Mouse (Mus musculus) liver, embryonic 11.5 days (tissue): ENCODE data around the gene Vash2. TPM values are rescaled to one million over a fixed set of nuclear protein-coding genes. Genes with fewer than 3 reads are reported as not detected.

ENCODE experiments used
- ATAC-seq: fragments of 200-750 bp; cut with Nextera tagmentation; replicated peaks from 2 replicates; pipeline ENCODE4 v1.8.0; 2017; ENCODE audit warnings: moderate number of reproducible peaks, mild to moderate bottlenecking, moderate TSS enrichment, moderate library complexity; ENCODE audit not compliant: low FRiP score
- DNase-seq: peaks from one replicate; pipeline ENCODE4 v3.0.0-alpha.2; 2017; ENCODE audit warnings: low spot score
- H3K27ac ChIP-seq: fragments of 300-500 bp; sonication (generic); 2 replicates; pipeline ENCODE4 v1.5.1; 2014; ENCODE audit warnings: mild to moderate bottlenecking, low read depth, low read length, control low read depth
- H3K27me3 ChIP-seq: fragments of 300-500 bp; sonication (generic); replicated peaks from 2 replicates; pipeline ENCODE4 v1.6.1; 2014; ENCODE audit warnings: low read length, mixed read lengths; ENCODE audit not compliant: control insufficient read depth, insufficient read depth
- H3K36me3 ChIP-seq: fragments of 300-500 bp; sonication (generic); 2 replicates; pipeline ENCODE4 v1.6.1; 2014; ENCODE audit warnings: mild to moderate bottlenecking, low read length, moderate library complexity, mixed read lengths; ENCODE audit not compliant: control insufficient read depth, insufficient read depth
- H3K4me1 ChIP-seq: fragments of 300-500 bp; sonication (generic); replicated peaks from 2 replicates; pipeline ENCODE4 v1.6.1; 2014; ENCODE audit warnings: low read length, mixed read lengths; ENCODE audit not compliant: control insufficient read depth, insufficient read depth
- H3K4me2 ChIP-seq: fragments of 300-500 bp; sonication (generic); 2 replicates; pipeline ENCODE4 v1.6.1; 2014; ENCODE audit warnings: mild to moderate bottlenecking, control low read depth, moderate library complexity
- H3K4me3 ChIP-seq: fragments of 300-500 bp; sonication (generic); 2 replicates; pipeline ENCODE4 v1.5.1; 2014; ENCODE audit warnings: low read depth, low read length, control low read depth
- H3K9ac ChIP-seq: fragments of 300-500 bp; sonication (generic); 2 replicates; pipeline ENCODE4 v1.6.1; 2014; ENCODE audit warnings: low read depth, low read length, control low read depth
- H3K9me3 ChIP-seq: fragments of 300-500 bp; sonication (generic); 2 replicates; pipeline ENCODE4 v1.6.1; 2016; ENCODE audit warnings: low read length, inconsistent platforms, mixed read lengths; ENCODE audit not compliant: control insufficient read depth
- WGBS: fragments of 180-500 bp; shearing (Covaris S2); extraction: QIAGEN DNeasy Blood & Tissue Kit; methylation state at CpG from one replicate; pipeline ENCODE4 v1.1.7; 2014; 5-methylcytosine and 5-hydroxymethylcytosine counted together
- polyA plus RNA-seq: library from polyadenylated mRNA; unstranded; fragments of >200 nt; fragmentation: Nextera tagmentation; extraction: Ambion mirVana; gene quantifications from 2 replicates; pipeline ENCODE4 v1.2.1, GENCODE M21; 2014

Vash2 gene
- polyA plus RNA-seq, 1 experiment from 2014 or later, result 12.8 TPM

DNA sequence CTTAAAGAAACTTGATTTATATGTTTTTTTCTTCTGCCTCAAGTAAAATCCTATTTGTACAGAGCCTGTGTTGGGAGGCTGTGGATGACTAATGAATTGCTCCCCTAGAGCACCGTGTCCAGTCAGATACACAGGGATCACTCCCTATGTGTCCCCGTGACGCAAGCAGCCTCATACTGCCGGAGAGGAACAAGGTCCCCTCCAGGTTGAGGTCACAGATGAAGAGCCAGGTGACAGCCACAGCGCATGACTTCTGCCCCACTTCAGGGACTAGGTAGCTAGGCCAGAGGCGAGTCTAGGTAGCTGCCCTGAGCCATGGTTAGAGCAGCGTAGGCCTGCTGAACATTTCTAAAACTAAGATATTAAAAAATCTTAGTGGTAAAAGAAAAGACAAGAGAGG is 11.1 kb downstream of the Vash2 start:
- no peak overlapping the region for H3K9ac ChIP-seq
- H3K4me1 ChIP-seq, result no peaks in the 10 kb centered on the region
- 90% methylated on average over 7 of the region's 7 CpGs for WGBS
- H3K36me3 ChIP-seq, result peaks cover 4% of the 10 kb centered on the region
- no peak overlapping the region for H3K27ac ChIP-seq
- no peak for ATAC-seq
- no peaks in the 10 kb centered on the region for H3K27me3 ChIP-seq
- DNase-seq, result no peak
- no peak overlapping the region for H3K4me3 ChIP-seq
- no peaks in the 10 kb centered on the region for H3K9me3 ChIP-seq
- no peak overlapping the region for H3K4me2 ChIP-seq

DNA sequence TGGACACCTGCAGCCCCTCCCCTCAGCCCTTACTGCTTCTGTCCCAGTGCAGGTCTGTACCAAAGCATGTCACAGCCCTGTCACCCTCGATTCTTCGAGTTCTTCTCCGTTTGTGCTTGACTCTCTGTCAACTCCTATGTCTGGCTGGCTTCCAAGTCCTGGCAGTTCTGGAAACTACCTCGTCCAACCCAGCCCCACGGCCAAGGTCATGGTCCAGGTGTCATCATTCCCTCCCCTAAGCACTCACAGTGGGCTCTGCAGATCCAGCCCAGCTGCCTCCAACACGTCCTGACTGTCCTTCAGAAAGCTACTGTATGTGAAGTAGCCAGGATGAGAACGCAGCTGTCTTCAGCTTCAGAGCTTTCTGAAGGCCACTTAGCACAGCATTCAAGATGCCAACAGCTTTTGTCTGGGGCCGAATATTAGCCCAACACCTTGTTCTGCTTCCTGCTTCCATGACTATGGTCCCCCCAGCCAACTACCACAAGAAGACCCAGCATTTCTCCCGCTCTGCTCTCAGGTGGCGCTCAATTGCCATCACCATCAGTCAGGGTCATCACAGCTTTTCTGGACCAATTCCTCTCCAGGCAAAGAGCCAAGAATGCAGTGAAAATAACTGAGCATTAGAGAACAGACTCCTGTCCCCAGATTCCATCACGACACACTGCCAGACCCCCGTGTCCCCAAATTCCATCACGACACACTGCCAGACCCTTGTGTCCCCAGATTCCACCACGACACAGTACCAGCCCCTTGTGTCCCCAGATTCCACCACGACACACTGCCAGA is 13.9 kb downstream of the Vash2 start:
- Histone ChIP-seq H3K4me3 (no peak overlapping the region), H3K9me3 (no peaks in the 10 kb centered on the region), H3K36me3 (peaks cover 4% of the 10 kb centered on the region), H3K4me2 (no peak overlapping the region), H3K27ac (no peak overlapping the region), H3K27me3 (no peaks in the 10 kb centered on the region), H3K9ac (no peak overlapping the region), H3K4me1 (no peaks in the 10 kb centered on the region)
- no peak for DNase-seq
- no peak for ATAC-seq
- WGBS, result 77% methylated on average over 15 of the region's 15 CpGs

DNA sequence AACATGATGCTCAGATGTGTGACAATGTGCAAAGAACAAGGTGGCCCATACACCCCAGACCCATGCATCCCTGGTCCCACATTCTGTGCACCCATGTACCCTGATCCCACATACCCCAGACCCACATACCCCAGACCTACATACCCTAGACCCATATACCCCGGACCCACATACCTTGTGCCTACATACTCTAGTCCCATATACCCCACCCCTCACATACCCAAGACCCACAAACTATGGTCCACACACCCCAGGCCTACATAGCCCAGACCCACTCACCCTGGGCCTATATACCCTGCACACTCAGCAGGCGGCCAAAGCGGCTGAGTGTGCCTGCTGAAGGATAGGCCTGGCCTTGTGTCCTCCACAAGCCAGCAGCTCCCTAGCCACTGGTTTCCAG is 16.3 kb downstream of the Vash2 start:
- Histone ChIP-seq H3K27ac (no peak overlapping the region), H3K4me2 (no peak overlapping the region), H3K4me3 (no peak overlapping the region), H3K27me3 (no peaks in the 10 kb centered on the region), H3K9me3 (no peaks in the 10 kb centered on the region), H3K9ac (no peak overlapping the region), H3K36me3 (no peaks in the 10 kb centered on the region), H3K4me1 (no peaks in the 10 kb centered on the region)
- DNase-seq (no peak), ATAC-seq (no peak)
- 95% methylated on average over 3 of the region's 3 CpGs for WGBS

DNA sequence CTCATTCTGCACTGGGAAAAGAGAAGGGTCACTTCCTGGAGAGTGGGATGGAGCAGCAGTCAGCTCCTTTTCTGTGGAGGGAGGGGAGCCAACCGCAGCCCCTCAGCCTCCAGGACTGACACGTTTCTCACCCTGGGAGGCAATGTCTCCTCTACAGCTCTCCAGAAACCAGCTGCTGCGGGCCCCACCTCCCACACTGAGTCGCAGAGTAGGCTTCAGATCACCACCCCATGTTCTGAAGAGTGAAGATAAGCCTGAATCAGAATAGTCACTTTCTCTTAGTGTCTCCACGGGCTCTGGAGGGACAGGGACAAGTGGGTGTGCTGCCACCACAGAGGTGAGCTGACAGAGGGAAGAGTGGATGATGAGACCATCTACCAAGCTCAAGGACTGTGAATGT is 20.3 kb downstream of the Vash2 start:
- H3K4me2 ChIP-seq, result no peak overlapping the region
- no peaks in the 10 kb centered on the region for H3K27me3 ChIP-seq
- no peak overlapping the region for H3K27ac ChIP-seq
- ATAC-seq (peak; percentile 57; the same call in 1 of the 2 replicates), DNase-seq (no peak)
- H3K36me3 ChIP-seq, result no peaks in the 10 kb centered on the region
- no peaks in the 10 kb centered on the region for H3K9me3 ChIP-seq
- H3K4me3 ChIP-seq, result no peak overlapping the region
- 36% methylated on average over 5 of the region's 5 CpGs for WGBS
- no peak overlapping the region for H3K9ac ChIP-seq
- H3K4me1 ChIP-seq, result no peaks in the 10 kb centered on the region

DNA sequence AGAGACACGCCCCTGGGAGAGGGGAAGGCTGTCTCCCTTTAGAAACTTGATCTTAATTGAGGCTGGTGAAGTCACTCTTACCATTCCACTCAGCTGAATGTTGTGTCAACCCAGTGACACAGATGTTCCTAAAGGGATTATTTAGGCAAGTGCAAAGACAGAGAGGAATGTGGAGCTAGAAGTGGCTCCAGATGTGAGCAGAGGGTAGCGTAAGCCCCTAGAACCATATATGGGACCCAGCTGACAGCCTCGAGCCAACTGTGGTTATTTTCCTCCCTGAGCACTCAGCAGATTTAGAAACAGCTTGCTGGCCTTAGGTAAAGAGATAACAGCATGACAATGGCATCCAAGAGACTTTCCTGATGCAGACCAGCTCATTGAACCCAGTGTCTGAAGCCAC is 26.1 kb downstream of the Vash2 start:
- Histone ChIP-seq H3K36me3 (peaks cover 7% of the 10 kb centered on the region; the same call in 1 of the 2 replicates), H3K27me3 (no peaks in the 10 kb centered on the region), H3K9ac (no peak overlapping the region), H3K4me2 (no peak overlapping the region), H3K4me3 (no peak overlapping the region), H3K9me3 (no peaks in the 10 kb centered on the region), H3K27ac (no peak overlapping the region), H3K4me1 (no peaks in the 10 kb centered on the region)
- 70% methylated on average over 3 of the region's 3 CpGs for WGBS
- DNase-seq, result no peak
- ATAC-seq, result no peak

DNA sequence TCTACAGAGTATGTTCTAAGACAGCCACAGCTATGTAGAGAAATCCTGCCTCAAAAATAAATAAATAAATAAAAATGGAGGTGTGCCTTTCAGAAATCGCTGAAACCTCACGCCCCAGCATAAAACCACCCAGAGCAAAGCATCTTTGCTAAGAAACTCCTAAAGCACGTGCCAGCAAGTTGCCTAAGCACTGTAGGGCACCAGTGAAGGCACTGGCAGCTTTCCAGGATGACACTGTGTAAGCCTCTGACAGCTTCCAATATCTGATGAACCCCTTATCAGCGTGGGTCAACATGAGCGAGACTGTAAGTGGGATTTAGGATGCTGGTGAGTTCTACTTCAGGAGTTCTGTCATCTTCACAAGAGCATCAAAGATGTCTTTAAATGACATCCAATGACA is 28.1 kb downstream of the Vash2 start:
- Histone ChIP-seq H3K27me3 (no peaks in the 10 kb centered on the region), H3K36me3 (peaks cover 7% of the 10 kb centered on the region; the same call in 1 of the 2 replicates), H3K4me1 (no peaks in the 10 kb centered on the region), H3K9ac (no peak overlapping the region), H3K27ac (no peak overlapping the region), H3K4me2 (no peak overlapping the region), H3K9me3 (no peaks in the 10 kb centered on the region), H3K4me3 (no peak overlapping the region)
- ATAC-seq (no peak), DNase-seq (no peak)
- 77% methylated on average over 5 of the region's 5 CpGs for WGBS

DNA sequence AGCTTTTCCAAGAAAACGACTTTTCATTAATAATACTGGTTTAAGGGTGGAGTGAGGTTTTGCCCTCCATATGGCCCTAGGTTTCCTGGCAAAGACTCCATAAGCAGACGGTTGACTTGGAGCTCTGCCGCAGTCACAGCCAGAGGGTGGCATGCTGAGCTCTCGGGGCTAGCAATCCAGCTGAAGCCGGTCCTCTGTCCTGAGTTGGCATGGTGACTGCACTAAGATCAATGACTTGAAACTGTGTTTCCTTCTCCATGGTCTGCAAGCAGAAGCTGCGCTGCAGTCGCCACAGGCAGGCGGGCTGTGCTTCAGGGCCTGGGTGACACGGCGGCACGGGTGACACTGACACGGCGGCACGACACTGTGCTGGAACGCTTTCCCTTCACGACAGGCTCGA is 30.2 kb downstream of the Vash2 start:
- no peak for DNase-seq
- WGBS, result 89% methylated on average over 17 of the region's 17 CpGs
- Histone ChIP-seq H3K9ac (no peak overlapping the region), H3K27me3 (no peaks in the 10 kb centered on the region), H3K9me3 (no peaks in the 10 kb centered on the region), H3K4me1 (no peaks in the 10 kb centered on the region), H3K36me3 (peaks cover 9% of the 10 kb centered on the region; the same call in 1 of the 2 replicates), H3K27ac (no peak overlapping the region), H3K4me2 (no peak overlapping the region), H3K4me3 (no peak overlapping the region)
- no peak for ATAC-seq

DNA sequence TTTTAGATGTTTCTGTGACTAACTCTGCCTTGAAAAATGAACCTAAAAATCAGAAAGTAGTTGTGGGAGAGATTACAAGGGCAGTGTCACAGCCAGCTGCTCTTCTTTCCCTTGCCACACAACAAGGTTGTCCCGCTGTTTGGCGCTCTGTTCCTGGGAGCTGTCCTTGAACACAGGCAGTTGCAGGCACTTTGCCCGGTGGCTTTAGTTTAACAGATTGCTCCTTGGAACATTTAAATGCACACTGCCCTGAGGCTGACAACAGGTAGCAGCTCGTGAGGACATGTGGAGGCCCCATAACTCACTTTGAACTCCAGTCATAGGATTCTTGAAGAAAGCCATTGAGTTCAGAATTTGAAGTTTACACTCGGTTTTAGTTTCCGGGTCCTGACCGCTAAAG is 30.7 kb downstream of the Vash2 start:
- no peaks in the 10 kb centered on the region for H3K9me3 ChIP-seq
- H3K9ac ChIP-seq, result no peak overlapping the region
- peaks cover 9% of the 10 kb centered on the region; the same call in 1 of the 2 replicates for H3K36me3 ChIP-seq
- H3K27me3 ChIP-seq, result no peaks in the 10 kb centered on the region
- no peaks in the 10 kb centered on the region for H3K4me1 ChIP-seq
- no peak overlapping the region for H3K4me3 ChIP-seq
- DNase-seq (no peak), ATAC-seq (no peak)
- H3K4me2 ChIP-seq, result no peak overlapping the region
- WGBS, result 91% methylated on average over 7 of the region's 7 CpGs
- H3K27ac ChIP-seq, result no peak overlapping the region

DNA sequence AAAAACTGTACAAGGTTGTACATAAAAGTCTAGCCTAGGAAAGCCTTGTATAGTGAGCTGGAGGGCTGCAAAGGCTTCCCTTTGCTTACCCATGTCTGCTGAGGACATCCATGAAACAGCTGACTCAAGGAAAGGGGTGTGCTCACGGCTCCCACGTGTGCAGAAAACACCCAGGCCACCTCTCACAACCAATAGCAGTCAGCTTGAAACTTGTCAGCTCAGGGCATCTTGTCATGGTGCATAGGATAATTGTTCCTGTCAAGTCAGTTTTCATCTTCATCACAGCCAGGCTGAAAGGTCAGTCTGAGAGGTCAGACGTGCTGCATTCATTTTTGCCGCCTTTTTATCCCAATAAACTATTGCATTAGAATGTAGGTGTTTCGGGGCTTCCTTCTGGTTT is 31.1 kb downstream of the Vash2 start:
- peaks cover 9% of the 10 kb centered on the region for H3K36me3 ChIP-seq
- H3K4me2 ChIP-seq, result no peak overlapping the region
- no peak overlapping the region for H3K27ac ChIP-seq
- H3K4me3 ChIP-seq, result no peak overlapping the region
- no peaks in the 10 kb centered on the region for H3K9me3 ChIP-seq
- H3K4me1 ChIP-seq, result no peaks in the 10 kb centered on the region
- ATAC-seq, result no peak
- no peak for DNase-seq
- no peak overlapping the region for H3K9ac ChIP-seq
- 84% methylated on average over 5 of the region's 5 CpGs for WGBS
- H3K27me3 ChIP-seq, result no peaks in the 10 kb centered on the region
